27 mouse cellular contexts compared by ENCODE assay signal in genomic region chr3:153980611-153981010, GRCm38 (mm10). TPM values are rescaled to one million over a fixed set of nuclear protein-coding genes. Genes with fewer than 3 reads are reported as not detected.
"Had no signal": no experiment of that assay in that cellular context is flagged by ENCODE, and none has a peak within 500 bp of the region (broad histone marks: within the 10 kb centered on the region; RNA-seq: fewer than 3 reads in every experiment).

No protein-coding gene starts in this region.

- ATAC-seq: hindbrain, embryonic 16.5 days; inflammation-experienced regulatory T-cells, adult 6 months; intestine, embryonic 15.5 days had no signal

- H3K27me3 ChIP-seq: intestine, embryonic 15.5 days had no signal

- H3K4me2 ChIP-seq: heart, embryonic 11.5 days; heart, embryonic 13.5 days; heart, embryonic 15.5 days; hindbrain, embryonic 14.5 days; intestine, embryonic 15.5 days; kidney, embryonic 15.5 days; limb, embryonic 12.5 days; liver, embryonic 11.5 days; liver, embryonic 13.5 days; liver, embryonic 15.5 days had no signal

- DNase-seq: gastrocnemius, postnatal 14 days; gastrocnemius, postnatal 36 days; heart, adult 18-20 months; heart, postnatal 14 days; heart, postnatal 36 days; kidney, adult 11 months; kidney, adult 2 months; kidney, adult 9 months; kidney, postnatal 14 days; kidney, postnatal 4 days; liver; liver, embryonic 13.5 days had no signal

- H3K4me3 ChIP-seq: heart, embryonic 13.5 days; heart, embryonic 15.5 days; intestine, embryonic 15.5 days; kidney, embryonic 15.5 days; layer of hippocampus, adult 2 months; left cerebral cortex, adult 2 months; limb, embryonic 10.5 days; limb, embryonic 12.5 days; liver, embryonic 13.5 days; liver, embryonic 15.5 days had no signal

- H3K9ac ChIP-seq: heart, embryonic 13.5 days; heart, embryonic 15.5 days; hindbrain, embryonic 14.5 days; intestine, embryonic 15.5 days; kidney, embryonic 15.5 days; limb, embryonic 12.5 days; liver, embryonic 13.5 days; liver, embryonic 15.5 days had no signal

- H3K9me3 ChIP-seq: heart, embryonic 13.5 days; heart, embryonic 15.5 days; intestine, embryonic 15.5 days; kidney, embryonic 15.5 days; limb, embryonic 10.5 days; limb, embryonic 12.5 days; liver, embryonic 13.5 days; liver, embryonic 15.5 days had no signal

- H3K4me1 ChIP-seq: heart, embryonic 13.5 days; heart, embryonic 15.5 days; intestine, embryonic 15.5 days; limb, embryonic 10.5 days; limb, embryonic 12.5 days had no signal

- H3K36me3 ChIP-seq: heart, embryonic 13.5 days; heart, embryonic 15.5 days; intestine, embryonic 15.5 days; kidney, embryonic 15.5 days; limb, embryonic 10.5 days; limb, embryonic 12.5 days; liver, embryonic 13.5 days; liver, embryonic 15.5 days had no signal

- H3K27ac ChIP-seq: heart, embryonic 13.5 days; heart, embryonic 15.5 days; hindbrain, embryonic 14.5 days; intestine, embryonic 15.5 days; kidney, embryonic 15.5 days; kidney, postnatal 0 days; layer of hippocampus, adult 2 months; left cerebral cortex, adult 2 months; limb, embryonic 10.5 days; limb, embryonic 12.5 days; liver, embryonic 13.5 days; liver, embryonic 15.5 days had no signal

RNA-seq across cellular contexts. Expression of gene Slc44a5, which starts 7.4 kb away (rescaled TPM):
- polyA plus RNA-seq: inflammation-experienced regulatory T-cells, adult 6 months had no signal
